Mouse (Mus musculus) bone marrow, adult 2 months (tissue): ENCODE data around the gene Dnase1l1.

Experiments used
- CTCF ChIP-seq: fragments of 200-500 bp; IDR thresholded peaks from 2 replicates; pipeline ENCODE4 v1.5.1; 2011; ENCODE audit warnings: low read length, control low read depth; ENCODE audit not compliant: control insufficient read depth, insufficient read depth
- POLR2A ChIP-seq: fragments of 200-500 bp; IDR thresholded peaks from 2 replicates; pipeline ENCODE4 v1.6.1; 2011; ENCODE audit warnings: low read depth, mild to moderate bottlenecking, control low read depth, low read length, borderline replicate concordance; ENCODE audit not compliant: control insufficient read depth

GRCm38 (mm10) chrX:74293431-74293830 lies 11.3 kb upstream of the Dnase1l1 start:
- TF ChIP-seq CTCF (no peak), POLR2A (no peak)
